Mouse (Mus musculus) liver, embryonic 11.5 days (tissue): ENCODE results near the gene Cp. TPM values are rescaled to one million over a fixed set of nuclear protein-coding genes. Genes with fewer than 3 reads are reported as not detected.
A peak's percentile ranks its signal among the peaks of the same experiment; 100 is the strongest.
"Not testable (repeated sequence)": the region's sequence is repeated elsewhere in the genome, so short reads cannot be mapped to it uniquely, and the experiment has no call there.

Experiments used
- ATAC-seq: fragments of 200-750 bp; cut with Nextera tagmentation; replicated peaks from 2 replicates; pipeline ENCODE4 v1.8.0; 2017; ENCODE audit warnings: moderate number of reproducible peaks, mild to moderate bottlenecking, moderate TSS enrichment, moderate library complexity; ENCODE audit not compliant: low FRiP score
- DNase-seq: peaks from one replicate; pipeline ENCODE4 v3.0.0-alpha.2; 2017; ENCODE audit warnings: low spot score
- H3K27ac ChIP-seq: fragments of 300-500 bp; sonication (generic); 2 replicates; pipeline ENCODE4 v1.5.1; 2014; ENCODE audit warnings: mild to moderate bottlenecking, low read depth, low read length, control low read depth
- H3K27me3 ChIP-seq: fragments of 300-500 bp; sonication (generic); replicated peaks from 2 replicates; pipeline ENCODE4 v1.6.1; 2014; ENCODE audit warnings: low read length, mixed read lengths; ENCODE audit not compliant: control insufficient read depth, insufficient read depth
- H3K36me3 ChIP-seq: fragments of 300-500 bp; sonication (generic); 2 replicates; pipeline ENCODE4 v1.6.1; 2014; ENCODE audit warnings: mild to moderate bottlenecking, low read length, moderate library complexity, mixed read lengths; ENCODE audit not compliant: control insufficient read depth, insufficient read depth
- H3K4me1 ChIP-seq: fragments of 300-500 bp; sonication (generic); replicated peaks from 2 replicates; pipeline ENCODE4 v1.6.1; 2014; ENCODE audit warnings: low read length, mixed read lengths; ENCODE audit not compliant: control insufficient read depth, insufficient read depth
- H3K4me2 ChIP-seq: fragments of 300-500 bp; sonication (generic); 2 replicates; pipeline ENCODE4 v1.6.1; 2014; ENCODE audit warnings: mild to moderate bottlenecking, control low read depth, moderate library complexity
- H3K4me3 ChIP-seq: fragments of 300-500 bp; sonication (generic); 2 replicates; pipeline ENCODE4 v1.5.1; 2014; ENCODE audit warnings: low read depth, low read length, control low read depth
- H3K9ac ChIP-seq: fragments of 300-500 bp; sonication (generic); 2 replicates; pipeline ENCODE4 v1.6.1; 2014; ENCODE audit warnings: low read depth, low read length, control low read depth
- H3K9me3 ChIP-seq: fragments of 300-500 bp; sonication (generic); 2 replicates; pipeline ENCODE4 v1.6.1; 2016; ENCODE audit warnings: low read length, inconsistent platforms, mixed read lengths; ENCODE audit not compliant: control insufficient read depth
- WGBS: fragments of 180-500 bp; shearing (Covaris S2); extraction: QIAGEN DNeasy Blood & Tissue Kit; methylation state at CpG from one replicate; pipeline ENCODE4 v1.1.7; 2014; 5-methylcytosine and 5-hydroxymethylcytosine counted together
- polyA plus RNA-seq: library from polyadenylated mRNA; unstranded; fragments of >200 nt; fragmentation: Nextera tagmentation; extraction: Ambion mirVana; gene quantifications from 2 replicates; pipeline ENCODE4 v1.2.1, GENCODE M21; 2014

The Cp gene
- polyA plus RNA-seq, result 0.25 and 0.65 TPM in 2 replicates

GRCm38 (mm10) chr3:19956885-19957284 is at the start of gene Cp:
Gene Cp (plus strand): TSS chr3:19957054.
- Histone ChIP-seq H3K4me2 (no peak within 1 kb of the TSS), H3K27ac (no peak within 1 kb of the TSS), H3K9me3 (no peaks in the 10 kb centered on the region), H3K4me3 (no peak within 1 kb of the TSS), H3K27me3 (no peaks in the 10 kb centered on the region), H3K9ac (no peak within 1 kb of the TSS), H3K4me1 (no peaks in the 10 kb centered on the region), H3K36me3 (no peaks in the 10 kb centered on the region)
- WGBS, result 56% methylated on average over 5 of the region's 5 CpGs
- DNase-seq (no peak), ATAC-seq (no peak)

DNA sequence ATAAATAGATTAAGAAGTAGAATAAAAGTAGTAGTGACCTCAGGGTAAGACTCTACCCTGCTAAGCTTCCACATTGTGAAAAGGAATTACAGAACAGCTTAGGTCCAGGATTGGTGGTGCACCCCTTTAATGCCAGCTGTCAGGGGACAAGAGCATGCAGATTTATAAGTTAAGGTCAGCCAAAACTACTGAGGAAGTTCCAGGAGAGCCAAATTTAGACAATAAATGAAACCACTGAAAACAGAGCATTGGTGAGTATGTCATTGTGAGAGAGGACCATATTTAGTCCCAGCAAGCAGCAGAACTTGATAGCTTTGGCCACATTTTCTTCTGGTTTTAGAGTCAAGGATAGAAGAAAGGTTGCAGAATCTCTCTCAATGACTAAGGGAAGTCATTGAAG is 8.3 kb upstream of the Cp start:
- Histone ChIP-seq H3K36me3 (no peaks in the 10 kb centered on the region), H3K9ac (no peak overlapping the region), H3K4me2 (no peak overlapping the region), H3K4me1 (no peaks in the 10 kb centered on the region), H3K4me3 (no peak overlapping the region), H3K27me3 (no peaks in the 10 kb centered on the region), H3K9me3 (no peaks in the 10 kb centered on the region), H3K27ac (no peak overlapping the region)
- DNase-seq (no peak), ATAC-seq (no peak)

DNA sequence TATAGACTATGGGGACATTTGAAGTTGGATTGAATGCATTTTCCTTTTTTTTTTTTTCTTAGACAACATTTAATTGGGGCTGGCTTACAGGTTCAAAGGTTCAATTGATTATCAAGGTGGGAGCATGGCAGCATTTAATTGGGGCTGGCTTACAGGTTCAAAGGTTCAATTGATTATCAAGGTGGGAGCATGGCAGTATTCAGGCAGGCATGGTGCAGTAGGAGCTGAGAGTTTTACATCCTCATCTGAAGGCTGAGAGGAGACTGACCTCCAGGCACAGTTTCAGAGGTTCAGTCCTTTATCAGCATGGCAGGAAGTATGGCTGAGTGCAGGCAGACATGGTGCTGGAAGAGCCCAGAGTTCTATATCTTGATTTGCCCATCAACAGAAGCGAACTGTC is 7.5 kb upstream of the Cp start:
- not testable (repeated sequence) for H3K4me3 ChIP-seq, H3K4me1 ChIP-seq, H3K27ac ChIP-seq, H3K9me3 ChIP-seq, H3K4me2 ChIP-seq, H3K9ac ChIP-seq, H3K36me3 ChIP-seq, H3K27me3 ChIP-seq, ATAC-seq, DNase-seq
- 71% methylated on average over 1 of the region's 1 CpGs for WGBS

DNA sequence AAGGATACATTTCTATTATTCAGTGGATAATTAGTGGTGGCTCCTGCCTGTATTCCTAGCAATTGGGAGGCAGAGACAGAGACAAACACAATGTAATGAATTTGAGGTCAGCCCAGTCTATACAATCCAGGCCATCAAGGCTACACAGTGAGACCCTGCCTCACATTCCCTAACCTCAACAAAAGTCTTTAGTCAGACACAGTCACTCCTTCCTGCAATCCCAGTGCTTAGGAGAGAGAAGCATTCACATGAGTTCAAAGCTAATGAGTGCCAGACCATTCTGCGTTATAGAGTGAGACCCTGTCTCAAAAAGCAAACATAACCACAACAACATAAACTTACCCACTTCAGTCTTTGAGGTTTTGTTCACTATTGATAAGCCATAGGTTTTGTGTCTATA is 3.4 kb upstream of the Cp start:
- DNase-seq (no peak), ATAC-seq (no peak)
- no peaks in the 10 kb centered on the region for H3K9me3 ChIP-seq
- WGBS, result 66% methylated on average over 1 of the region's 1 CpGs
- H3K4me2 ChIP-seq, result no peak overlapping the region
- no peak overlapping the region for H3K9ac ChIP-seq
- H3K27me3 ChIP-seq, result no peaks in the 10 kb centered on the region
- no peaks in the 10 kb centered on the region for H3K4me1 ChIP-seq
- H3K27ac ChIP-seq, result no peak overlapping the region
- no peak overlapping the region for H3K4me3 ChIP-seq
- no peaks in the 10 kb centered on the region for H3K36me3 ChIP-seq

DNA sequence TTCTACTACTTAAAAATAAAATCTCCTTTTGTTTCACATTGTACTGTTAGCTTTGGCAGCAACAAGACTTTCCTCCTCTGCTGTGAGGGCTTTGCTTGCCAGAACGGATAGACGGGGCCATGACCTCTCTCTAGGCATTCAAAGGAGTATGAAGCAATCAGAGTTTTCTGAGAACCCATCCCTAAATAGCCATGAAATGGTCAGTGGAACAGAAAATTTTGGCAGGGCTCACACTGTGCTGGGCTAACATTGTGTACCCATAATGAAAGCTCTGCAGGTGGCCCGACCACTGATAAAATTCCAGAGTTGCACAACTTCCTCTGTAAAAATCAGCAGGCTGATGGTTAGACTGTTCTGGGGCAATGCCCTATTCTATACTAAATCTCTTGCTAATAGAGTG is 3.0 kb upstream of the Cp start:
- Histone ChIP-seq H3K27ac (no peak overlapping the region), H3K4me2 (no peak overlapping the region), H3K36me3 (no peaks in the 10 kb centered on the region), H3K27me3 (no peaks in the 10 kb centered on the region), H3K4me3 (no peak overlapping the region), H3K9me3 (no peaks in the 10 kb centered on the region), H3K9ac (no peak overlapping the region), H3K4me1 (no peaks in the 10 kb centered on the region)
- DNase-seq (no peak), ATAC-seq (peak; percentile 76)
- WGBS, result 39% methylated on average over 3 of the region's 3 CpGs

- H3K4me1 ChIP-seq, result no peaks in the 10 kb centered on the region
- H3K27me3 ChIP-seq, result no peaks in the 10 kb centered on the region
- no peak overlapping the region for H3K9ac ChIP-seq
- H3K36me3 ChIP-seq, result no peaks in the 10 kb centered on the region
- H3K4me3 ChIP-seq, result no peak overlapping the region
- ATAC-seq, result no peak
- H3K27ac ChIP-seq, result no peak overlapping the region
- no peak for DNase-seq
- H3K4me2 ChIP-seq, result no peak overlapping the region
- H3K9me3 ChIP-seq, result no peaks in the 10 kb centered on the region
These were observed 1.2 kb downstream of the Cp start for GRCm38 (mm10) chr3:19958031-19958430.

DNA sequence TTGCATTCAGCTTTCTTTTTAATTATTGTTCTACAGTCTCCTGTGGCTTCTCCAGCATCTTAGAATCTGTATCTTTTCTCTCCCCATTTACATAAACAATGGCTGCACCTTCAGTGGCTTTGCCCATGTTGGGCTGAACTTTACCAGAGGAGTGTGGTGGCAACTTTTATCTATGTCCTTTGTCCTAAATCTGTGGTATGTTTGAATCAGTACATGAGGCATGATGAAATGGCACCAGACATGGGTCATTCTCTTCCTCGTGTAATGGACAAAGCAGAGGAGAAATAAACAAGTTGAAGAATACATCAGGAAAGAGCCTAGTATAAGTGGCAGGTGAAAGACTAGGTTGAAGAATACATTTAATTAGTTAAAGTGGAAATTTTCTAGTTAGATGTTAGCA is 2.1 kb downstream of the Cp start:
- no peak overlapping the region for H3K9ac ChIP-seq
- H3K9me3 ChIP-seq, result no peaks in the 10 kb centered on the region
- ATAC-seq (no peak), DNase-seq (no peak)
- H3K4me2 ChIP-seq, result no peak overlapping the region
- no peaks in the 10 kb centered on the region for H3K27me3 ChIP-seq
- H3K4me3 ChIP-seq, result no peak overlapping the region
- 78% methylated on average over 1 of the region's 1 CpGs for WGBS
- no peaks in the 10 kb centered on the region for H3K36me3 ChIP-seq
- H3K27ac ChIP-seq, result no peak overlapping the region
- no peaks in the 10 kb centered on the region for H3K4me1 ChIP-seq

GRCm38 (mm10) chr3:19960570-19961114 is 3.8 kb downstream of the Cp start:
- Histone ChIP-seq H3K9ac (no peak overlapping the region), H3K27me3 (no peaks in the 10 kb centered on the region), H3K27ac (no peak overlapping the region), H3K36me3 (no peaks in the 10 kb centered on the region), H3K4me3 (no peak overlapping the region), H3K4me1 (no peaks in the 10 kb centered on the region), H3K4me2 (no peak overlapping the region), H3K9me3 (no peaks in the 10 kb centered on the region)
- DNase-seq (no peak), ATAC-seq (no peak)
- WGBS, result 74% methylated on average over 3 of the region's 3 CpGs

- 77% methylated on average over 2 of the region's 2 CpGs for WGBS
- H3K9ac ChIP-seq, result no peak overlapping the region
These were observed 4.5 kb downstream of the Cp start for GRCm38 (mm10) chr3:19961341-19961740.

More at GRCm38 (mm10) chr3:19961341-19961740, 4.5 kb downstream of the Cp start:
- H3K4me1 ChIP-seq, result no peaks in the 10 kb centered on the region
- H3K9me3 ChIP-seq, result no peaks in the 10 kb centered on the region
- H3K27me3 ChIP-seq, result no peaks in the 10 kb centered on the region
- H3K27ac ChIP-seq, result no peak overlapping the region
- no peak for DNase-seq
- H3K4me3 ChIP-seq, result no peak overlapping the region
- ATAC-seq, result no peak
- H3K4me2 ChIP-seq, result no peak overlapping the region
- no peaks in the 10 kb centered on the region for H3K36me3 ChIP-seq
